Mouse (Mus musculus): ENCODE results near the gene Dmxl2.

Gene Dmxl2

GRCm38 (mm10) chr9:54501453-54502110 is at the start of gene Dmxl2:
Gene Dmxl2 (minus strand): TSS chr9:54501626.
- peak; percentile 93 to 97 for DNase-seq

DNA sequence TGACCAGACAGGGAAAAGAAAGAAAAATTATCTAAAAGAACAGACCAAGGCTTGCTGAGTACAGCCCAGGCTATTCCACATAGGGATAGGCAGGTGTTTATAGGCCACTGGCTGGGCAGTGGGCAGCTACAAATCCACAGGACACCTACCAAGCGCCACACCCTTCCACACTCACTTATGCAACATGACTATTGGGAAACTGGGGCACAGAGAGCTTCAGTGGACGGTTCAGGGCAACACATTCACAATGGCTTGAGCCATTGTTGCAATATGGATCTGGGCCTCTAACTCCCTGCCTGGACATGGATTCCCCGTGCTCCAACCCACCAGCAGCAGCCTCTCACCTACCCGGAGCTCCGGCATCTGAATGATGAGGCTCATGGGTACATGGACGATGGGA is 48.0 kb upstream of the Dmxl2 start:
- no peak for DNase-seq

GRCm38 (mm10) chr9:54547536-54547935 is 46.1 kb upstream of the Dmxl2 start:
- DNase-seq: peak; percentile 78 to 86

DNA sequence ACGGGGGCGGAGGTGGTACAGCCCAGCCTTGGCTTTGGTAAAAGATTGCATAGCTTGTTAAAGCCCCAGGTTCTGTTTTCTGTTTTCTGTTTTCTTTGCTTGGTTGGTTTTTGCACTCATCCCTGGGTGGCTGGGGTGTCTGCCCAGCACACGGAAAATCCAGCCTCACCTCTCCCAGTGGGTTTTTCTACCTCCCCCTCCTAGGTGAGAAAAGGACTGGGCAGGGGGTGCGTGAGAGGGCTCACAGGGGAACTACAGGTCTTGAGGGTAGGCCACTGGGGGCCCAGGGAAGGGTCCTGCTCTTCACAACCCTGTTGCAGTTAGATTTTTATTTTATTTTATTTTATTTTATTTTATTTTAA is 43.5 kb upstream of the Dmxl2 start:
- DNase-seq: no peak

GRCm38 (mm10) chr9:54544212-54544953 is 43.0 kb upstream of the Dmxl2 start:
- DNase-seq: no peak

GRCm38 (mm10) chr9:54540801-54541200 is 39.4 kb upstream of the Dmxl2 start:
- DNase-seq: no peak

DNA sequence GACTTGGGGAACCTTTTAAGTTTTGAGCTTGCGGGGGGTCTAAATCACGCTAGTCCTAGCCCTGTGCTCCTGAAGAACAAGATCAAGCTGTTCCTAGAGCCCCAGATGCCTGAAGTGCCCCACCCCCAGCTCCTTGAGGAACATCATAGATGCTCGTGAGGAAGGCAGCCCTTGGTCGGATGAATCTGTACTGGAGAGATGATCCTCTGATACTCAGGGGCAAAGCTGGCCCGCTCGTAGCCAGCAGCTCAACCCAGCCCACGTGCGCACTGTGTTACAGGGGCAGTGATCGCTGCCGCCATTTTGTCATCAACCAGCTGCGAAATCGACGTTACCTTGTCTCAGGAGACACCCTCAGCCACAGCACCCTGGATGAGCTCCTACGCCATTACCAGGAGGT is 37.3 kb upstream of the Dmxl2 start, which contains the start of gene Sh2d7:
Gene Sh2d7 (plus strand): TSS at position 301 of the 400 bp plus-strand sequence.
- DNase-seq: no peak

DNA sequence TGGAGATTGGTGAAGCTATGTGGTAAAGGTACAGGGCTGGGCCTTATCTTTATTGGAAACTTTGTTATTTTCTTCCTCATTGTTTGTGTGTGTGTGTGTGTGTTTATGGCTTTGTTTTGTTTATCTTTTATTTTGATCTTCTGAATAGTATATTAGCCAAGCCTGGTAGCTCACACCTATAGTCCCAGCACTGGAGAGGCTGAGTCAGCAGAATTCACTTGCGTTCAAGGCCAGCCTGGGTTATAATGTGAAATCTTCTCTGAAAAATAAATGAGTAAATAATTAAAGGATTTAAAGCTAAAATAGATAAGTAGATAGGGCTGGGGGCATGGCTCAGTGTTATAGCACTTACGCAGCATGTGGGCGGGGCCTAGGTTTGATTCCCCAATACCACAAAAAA is 36.8 kb upstream of the Dmxl2 start:
- no peak for DNase-seq

DNA sequence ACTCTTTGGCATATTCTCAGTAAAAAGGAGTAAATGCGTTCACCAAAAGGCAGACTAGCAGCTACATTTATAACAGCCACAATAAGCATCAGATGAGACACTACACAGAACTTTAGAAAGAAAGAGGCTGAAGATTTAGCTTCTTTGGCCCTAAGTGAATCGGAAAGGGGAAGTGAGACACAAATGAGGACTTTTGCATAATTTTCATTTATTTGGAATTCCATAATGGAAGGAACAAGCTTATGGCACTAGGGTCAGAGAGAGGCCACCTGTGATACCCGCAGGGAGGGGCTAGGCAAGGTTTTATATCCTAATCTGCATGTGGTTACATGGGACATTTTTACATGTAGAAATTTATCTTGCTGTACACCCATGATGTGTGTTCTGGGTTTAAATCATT is 36.1 kb upstream of the Dmxl2 start:
- DNase-seq: no peak

DNA sequence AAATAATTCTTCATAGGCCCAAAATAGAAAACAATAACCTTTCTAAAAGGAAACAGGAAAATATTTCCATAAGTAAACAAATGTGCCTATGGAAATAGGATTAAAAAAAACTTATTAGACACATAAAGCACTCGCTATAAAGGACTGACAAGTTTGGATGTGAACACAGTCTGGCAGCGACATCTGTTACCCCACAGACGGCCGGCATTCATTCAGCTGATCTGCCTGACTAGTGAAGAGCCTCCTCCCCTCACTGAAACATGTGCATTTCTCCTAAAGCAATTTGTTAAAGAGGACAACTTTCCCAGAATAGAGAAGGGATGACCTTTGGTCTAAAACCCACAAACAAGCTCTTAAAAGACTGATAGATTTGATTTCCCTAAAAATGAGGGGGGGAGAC is 35.6 kb upstream of the Dmxl2 start:
- no peak for DNase-seq

DNA sequence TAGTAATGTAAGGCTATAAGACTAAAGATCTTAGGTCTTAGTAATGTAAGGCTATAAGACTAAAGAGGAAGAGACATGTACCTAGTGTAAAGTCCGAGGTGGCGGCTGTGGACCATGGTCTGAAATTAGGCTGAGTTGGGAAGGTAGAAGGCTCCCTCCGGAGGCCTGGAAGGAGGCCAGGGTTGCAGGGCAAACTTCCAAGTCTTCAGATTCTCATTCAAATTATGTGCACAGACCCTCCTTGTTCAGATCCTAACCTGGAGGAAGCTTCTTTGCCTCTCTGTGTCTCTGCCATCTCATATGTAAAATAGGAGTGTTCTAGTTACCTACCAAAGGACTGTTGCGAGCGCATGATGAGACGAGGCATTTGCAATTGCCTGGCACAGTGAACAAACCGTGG is 34.8 kb upstream of the Dmxl2 start:
- DNase-seq: peak; percentile 46 to 64

- peak; percentile 68 to 79 for DNase-seq
Observed at GRCm38 (mm10) chr9:54533975-54534374, 32.5 kb upstream of the Dmxl2 start.

DNA sequence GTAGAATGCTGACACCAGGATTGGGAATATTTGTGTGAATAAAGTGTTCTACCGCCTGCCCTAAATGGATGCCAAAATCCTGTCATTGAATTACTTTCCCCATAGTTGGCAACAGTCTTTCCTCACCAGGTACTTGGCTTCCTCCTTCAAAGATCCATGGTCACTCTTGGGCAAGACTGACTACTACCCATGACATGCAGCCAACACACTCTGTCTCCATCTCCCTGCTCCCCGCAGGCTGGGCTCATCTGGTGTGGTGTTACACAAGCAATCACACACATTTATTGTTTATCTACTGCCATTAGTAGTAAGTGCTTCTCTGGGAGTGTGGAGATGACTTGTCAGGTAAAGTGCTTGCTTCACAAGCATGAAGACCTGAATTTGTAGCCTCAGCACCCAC is 31.5 kb upstream of the Dmxl2 start:
- peak; percentile 44 to 47 for DNase-seq

DNA sequence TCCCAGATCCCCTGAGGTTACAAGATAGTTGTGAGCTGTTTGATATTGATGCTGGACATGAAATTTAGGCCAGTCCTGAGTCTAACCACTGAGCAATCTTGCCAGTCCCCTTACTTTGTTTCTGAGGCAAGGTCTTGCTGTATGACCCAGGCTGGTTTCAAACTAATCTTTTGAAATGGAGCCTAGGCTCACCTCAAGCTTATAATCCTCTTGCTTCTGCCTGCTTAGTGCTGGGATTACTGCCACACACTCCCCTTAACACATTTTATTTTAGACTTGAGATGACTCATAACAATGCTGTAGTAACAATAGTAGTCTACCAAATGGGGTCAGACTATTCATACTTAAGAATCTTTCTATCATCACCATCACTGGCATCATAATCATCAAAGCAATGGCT is 30.0 kb upstream of the Dmxl2 start:
- no peak for DNase-seq

GRCm38 (mm10) chr9:54530836-54531235 is 29.4 kb upstream of the Dmxl2 start:
- no peak for DNase-seq

GRCm38 (mm10) chr9:54529950-54530349 is 28.5 kb upstream of the Dmxl2 start:
- DNase-seq: no peak

DNA sequence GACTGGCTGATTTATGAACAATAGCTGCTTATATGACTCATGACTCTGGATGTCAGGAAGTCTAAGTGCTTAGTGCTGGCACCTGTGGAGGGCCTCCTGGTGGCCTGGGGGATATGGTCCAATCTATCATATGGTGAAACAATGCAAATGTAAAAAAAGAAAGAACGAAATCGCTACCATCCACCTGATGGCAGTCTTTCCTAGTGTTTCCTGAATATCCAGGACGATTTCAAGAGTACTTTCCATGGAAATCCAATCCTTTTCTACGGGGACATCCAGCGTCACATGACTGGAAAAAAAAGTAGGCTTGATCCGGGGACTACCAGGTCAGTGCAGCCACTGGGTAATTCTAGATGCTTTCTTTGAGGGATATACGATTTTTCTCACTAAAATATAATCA is 26.3 kb upstream of the Dmxl2 start:
- DNase-seq: peak in 1 of 2 experiments; percentile 26

DNA sequence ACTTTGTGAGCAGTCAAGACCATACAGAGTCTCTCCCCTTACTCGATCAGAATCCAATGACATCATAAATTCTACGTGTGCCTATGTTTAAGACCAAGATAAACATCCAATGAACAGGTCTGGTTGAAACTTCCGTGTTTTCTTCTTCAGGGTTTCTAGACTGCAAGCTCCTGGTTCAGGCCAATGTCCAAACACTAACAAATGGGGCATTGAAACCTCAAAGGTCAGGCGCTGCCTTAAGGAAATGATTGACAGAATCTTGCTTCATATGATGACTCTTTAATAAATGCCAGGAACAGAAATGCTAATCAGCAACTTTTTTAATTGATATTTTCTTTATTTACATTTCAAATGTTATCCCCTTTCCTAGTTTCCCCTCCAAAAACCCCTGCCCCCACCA is 18.9 kb upstream of the Dmxl2 start:
- DNase-seq: no peak

DNA sequence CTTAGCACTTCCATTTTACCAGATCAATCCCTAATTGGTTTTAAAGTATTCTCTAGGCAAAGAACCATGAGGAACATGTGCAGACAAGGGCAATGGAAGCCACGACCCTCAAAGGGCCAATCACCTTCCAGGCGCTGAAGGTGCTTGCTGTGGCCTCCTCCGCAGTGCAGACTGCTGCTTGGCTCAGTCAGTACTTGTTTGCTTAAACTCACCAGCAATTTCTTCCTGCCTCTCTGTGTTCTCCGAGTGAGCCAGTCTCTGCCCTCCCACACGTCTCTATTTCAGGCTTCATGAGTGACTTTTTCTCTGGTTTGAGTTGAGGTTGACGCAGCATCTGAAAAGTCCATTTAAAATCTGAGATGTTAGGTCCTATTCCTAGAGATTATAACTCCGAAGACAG is 17.5 kb upstream of the Dmxl2 start:
- no peak for DNase-seq

- no peak for DNase-seq
Observed at GRCm38 (mm10) chr9:54515991-54516390, 14.6 kb upstream of the Dmxl2 start.

DNA sequence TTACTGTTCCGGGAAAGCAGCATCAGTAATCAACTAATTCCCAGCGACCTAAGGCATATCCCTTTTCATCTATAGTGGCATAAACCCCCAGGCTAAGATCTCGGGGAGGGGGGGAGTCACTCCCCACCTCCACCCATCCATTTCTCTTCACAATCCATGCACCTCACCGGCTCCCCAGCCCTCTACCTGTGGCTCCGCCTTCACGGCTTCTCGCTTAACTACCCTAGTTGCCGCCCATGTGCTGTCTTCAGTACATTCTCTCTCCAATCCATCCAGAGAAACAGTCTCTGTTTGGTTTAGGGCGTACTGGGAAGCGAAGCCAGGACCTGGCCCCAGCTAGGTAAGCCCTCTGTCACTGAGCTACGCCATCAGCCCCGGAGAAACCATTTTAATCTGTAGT is 1.4 kb upstream of the Dmxl2 start:
- DNase-seq: peak; percentile 39 to 57

DNA sequence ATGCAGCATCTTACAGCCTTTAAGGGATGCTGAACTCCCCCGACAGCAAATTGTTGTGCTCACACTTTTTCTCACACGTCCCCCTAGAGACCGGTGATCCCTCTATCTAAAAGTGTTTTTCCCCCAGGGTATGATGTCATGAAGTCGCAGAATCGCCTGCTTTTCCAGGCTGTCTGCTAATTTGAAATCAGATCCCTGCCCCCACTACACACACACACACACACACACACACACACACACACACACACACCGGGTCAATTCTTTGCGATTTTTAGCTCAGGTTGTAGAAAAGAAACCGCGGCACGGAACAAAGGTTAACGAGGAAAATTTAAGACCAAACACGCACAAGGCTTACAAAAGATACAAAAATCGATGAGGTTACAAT is 677 bp upstream of the Dmxl2 start:
- peak in 1 of 2 experiments; percentile 57 for DNase-seq

- DNase-seq: peak; percentile 82 to 83
Observed at GRCm38 (mm10) chr9:54500832-54501452, 484 bp downstream of the Dmxl2 start.

GRCm38 (mm10) chr9:54499791-54500190 is 1.6 kb downstream of the Dmxl2 start:
- no peak for DNase-seq

Measured in cerebellum, postnatal 25 days (tissue).